Mouse (Mus musculus) ES-Bruce4 (cell line): Measurements from ENCODE around the gene Kiss1.

ENCODE experiments used
- CTCF ChIP-seq: IDR thresholded peaks from one replicate; pipeline ENCODE4 v1.8.1; 2011; ENCODE audit warnings: low read depth, low read length
- EP300 ChIP-seq: IDR thresholded peaks from 2 replicates; pipeline ENCODE4 v1.6.1; 2011; ENCODE audit warnings: low read depth, low read length; ENCODE audit not compliant: insufficient read depth
- POLR2A ChIP-seq: IDR thresholded peaks from one replicate; pipeline ENCODE4 v1.8.1; 2011; ENCODE audit warnings: low read length; ENCODE audit not compliant: insufficient read depth

DNA sequence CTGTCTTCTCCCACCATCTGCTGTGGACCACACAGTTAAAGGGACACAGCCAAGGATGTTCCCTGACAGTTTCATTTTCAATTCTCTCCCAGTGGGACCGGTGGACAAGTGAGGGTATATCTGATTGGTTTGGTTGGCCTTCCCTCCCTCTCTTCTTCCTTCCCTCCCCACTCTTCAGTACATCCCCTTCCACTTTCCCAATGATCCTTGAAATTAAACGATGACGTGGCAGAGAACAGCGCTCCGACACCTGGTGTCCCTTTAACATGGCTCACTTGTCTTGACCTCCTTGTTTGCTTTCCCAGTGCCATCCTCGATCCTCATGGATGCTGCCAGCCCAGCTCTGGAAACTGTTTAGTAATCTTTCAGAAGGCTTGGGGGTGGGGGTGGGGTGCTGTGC lies 43.1 kb upstream of the Kiss1 start:
- TF ChIP-seq POLR2A (no peak), CTCF (no peak), EP300 (no peak)
